Mouse (Mus musculus) liver, postnatal 0 days (tissue): ENCODE data around the gene Ptpn13. TPM values are rescaled to one million over a fixed set of nuclear protein-coding genes. Genes with fewer than 3 reads are reported as not detected.

Experiments
- ATAC-seq: fragments of 200-750 bp; cut with Nextera tagmentation; 2 replicates; pipeline ENCODE4 v1.8.0; 2017; ENCODE audit warnings: mild to moderate bottlenecking, moderate library complexity
- DNase-seq: peaks from one replicate; pipeline ENCODE4 v3.0.0-alpha.2; 2016
- H3K27ac ChIP-seq: fragments of 300-500 bp; sonication (generic); 2 replicates; pipeline ENCODE4 v1.5.1; 2014; ENCODE audit warnings: antibody characterized with exemption, moderate library complexity, mild to moderate bottlenecking, low read depth
- H3K27me3 ChIP-seq: fragments of 300-500 bp; sonication (generic); 2 replicates; pipeline ENCODE4 v1.6.1; 2014; ENCODE audit warnings: low read length, control low read depth, mixed read lengths; ENCODE audit not compliant: insufficient read depth
- H3K36me3 ChIP-seq: fragments of 300-500 bp; sonication (generic); replicated peaks from 2 replicates; pipeline ENCODE4 v1.6.1; 2014; ENCODE audit warnings: mild to moderate bottlenecking, control low read depth, low read length, moderate library complexity, mixed read lengths; ENCODE audit not compliant: insufficient read depth
- H3K4me1 ChIP-seq: fragments of 300-500 bp; sonication (generic); 2 replicates; pipeline ENCODE4 v1.6.1; 2014; ENCODE audit warnings: antibody characterized with exemption, mild to moderate bottlenecking, control low read depth; ENCODE audit not compliant: insufficient read depth
- H3K4me2 ChIP-seq: fragments of 300-500 bp; sonication (generic); 2 replicates; pipeline ENCODE4 v1.6.1; 2014; ENCODE audit warnings: low read depth, mild to moderate bottlenecking, low read length, moderate library complexity, mixed read lengths
- H3K4me3 ChIP-seq: fragments of 300-500 bp; sonication (generic); 2 replicates; pipeline ENCODE4 v1.5.1; 2014; ENCODE audit warnings: low read depth, low read length
- H3K9ac ChIP-seq: fragments of 300-500 bp; sonication (generic); replicated peaks from 2 replicates; pipeline ENCODE4 v1.6.1; 2014; ENCODE audit warnings: mild to moderate bottlenecking, moderate library complexity
- H3K9me3 ChIP-seq: fragments of 300-500 bp; sonication (generic); 2 replicates; pipeline ENCODE4 v1.6.1; 2016; ENCODE audit warnings: mild to moderate bottlenecking, control low read depth, low read length, mixed read lengths
- CTCF ChIP-seq: sonication (generic); IDR thresholded peaks from 2 replicates; pipeline ENCODE4 v1.5.1; 2016; ENCODE audit warnings: antibody characterized with exemption, low read depth
- EP300 ChIP-seq: IDR thresholded peaks from 2 replicates; pipeline ENCODE4 v1.6.1; 2016; ENCODE audit warnings: antibody characterized with exemption, low read depth, mild to moderate bottlenecking
- WGBS: fragments of 180-500 bp; shearing (Covaris S2); extraction: QIAGEN DNeasy Blood & Tissue Kit; methylation state at CpG from one replicate; pipeline ENCODE4 v1.1.7; 2014; ENCODE audit not compliant: insufficient replicate concordance; 5-methylcytosine and 5-hydroxymethylcytosine counted together
- polyA plus RNA-seq: library from polyadenylated mRNA; unstranded; fragments of >200 nt; fragmentation: Nextera tagmentation; extraction: Ambion mirVana; gene quantifications from 2 replicates; pipeline ENCODE4 v1.2.1, GENCODE M21; 2015

The Ptpn13 gene
- polyA plus RNA-seq, 1 experiment from 2014 or later, result 0.38 TPM

GRCm38 (mm10) chr5:103637162-103637561 lies 212.2 kb downstream of the Ptpn13 start:
- H3K36me3 ChIP-seq, result no peaks in the 10 kb centered on the region
- no peak overlapping the region for H3K4me3 ChIP-seq
- ATAC-seq, result no peak
- H3K4me2 ChIP-seq, result no peak overlapping the region
- TF ChIP-seq CTCF, result no peak
- no peak for TF ChIP-seq EP300
- WGBS, result 71% methylated on average over 2 of the region's 2 CpGs
- H3K27me3 ChIP-seq, result no peaks in the 10 kb centered on the region
- H3K27ac ChIP-seq, result no peak overlapping the region
- DNase-seq, result no peak
- no peaks in the 10 kb centered on the region for H3K9me3 ChIP-seq
- H3K4me1 ChIP-seq, result no peaks in the 10 kb centered on the region
- no peak overlapping the region for H3K9ac ChIP-seq

- H3K4me3 ChIP-seq, result no peak overlapping the region
- no peak overlapping the region for H3K27ac ChIP-seq
- no peaks in the 10 kb centered on the region for H3K36me3 ChIP-seq
- no peak for DNase-seq
- H3K9ac ChIP-seq, result no peak overlapping the region
- ATAC-seq, result peak; percentile 36; the same call in 1 of the 2 replicates
- no peaks in the 10 kb centered on the region for H3K9me3 ChIP-seq
- TF ChIP-seq EP300, result no peak
- TF ChIP-seq CTCF, result no peak
- no peaks in the 10 kb centered on the region for H3K27me3 ChIP-seq
- no peak overlapping the region for H3K4me2 ChIP-seq
- WGBS, result 92% methylated on average over 1 of the region's 1 CpGs
- H3K4me1 ChIP-seq, result no peaks in the 10 kb centered on the region
Measured at GRCm38 (mm10) chr5:103644167-103644566, 219.2 kb downstream of the Ptpn13 start.

GRCm38 (mm10) chr5:103647320-103647719 lies 222.3 kb downstream of the Ptpn13 start:
- Histone ChIP-seq H3K27ac (no peak overlapping the region), H3K9ac (no peak overlapping the region), H3K36me3 (no peaks in the 10 kb centered on the region), H3K4me1 (no peaks in the 10 kb centered on the region), H3K9me3 (no peaks in the 10 kb centered on the region), H3K27me3 (no peaks in the 10 kb centered on the region), H3K4me3 (no peak overlapping the region), H3K4me2 (no peak overlapping the region)
- ATAC-seq (no peak), DNase-seq (no peak)
- TF ChIP-seq CTCF (no peak), EP300 (no peak)
- 72% methylated on average over 3 of the region's 3 CpGs for WGBS

Other genes starting within 250 kb of the Ptpn13 start
- gene Mapk10, start 213.9 kb upstream of the Ptpn13 start, polyA plus RNA-seq, result 0.05 TPM in 1 of 2 replicates, not detected in the other
- gene Slc10a6, start 204.2 kb downstream of the Ptpn13 start, polyA plus RNA-seq, result 0.09 and 0.11 TPM in 2 replicates
- not detected in 2 replicates for gene 1700016H13Rik, start 230.8 kb downstream of the Ptpn13 start, polyA plus RNA-seq